Mouse (Mus musculus): ENCODE results near the gene Gm3115.
"Not testable (repeated sequence)": the region's sequence is repeated elsewhere in the genome, so short reads cannot be mapped to it uniquely, and the experiment has no call there.

The Gm3115 gene

GRCm38 (mm10) chr14:4083820-4084219 is at the start of gene Gm3115:
TSS of gene Gm3115 (plus strand) at chr14:4084120.
- DNase-seq, result not testable (repeated sequence)

- DNase-seq, result not testable (repeated sequence)
Observed at GRCm38 (mm10) chr14:4110426-4110825, 26.5 kb downstream of the Gm3115 start, which contains the start of gene Gm8108. TSS of gene Gm8108 (plus strand) at chr14:4110526.

- not testable (repeated sequence) for DNase-seq
Observed at GRCm38 (mm10) chr14:4141646-4142045, 57.7 kb downstream of the Gm3115 start.
